ENCODE assay signal across 8 mouse cellular contexts in genomic region chr4:109437913-109438878, GRCm38 (mm10). TPM values are rescaled to one million over a fixed set of nuclear protein-coding genes. Genes with fewer than 3 reads are reported as not detected.
DNase-seq lines count a peak whose midpoint lies in the region; ATAC-seq and TF ChIP-seq lines count a peak whose summit lies in the region.

No protein-coding gene starts in this region.

- intact Hi-C loops in gastrocnemius, adult 2 months (cut with DNase I): loop anchor here (5.0 kb wide), 2 partner anchors 39 to 289 kb away; no protein-coding TSS in a partner anchor
- intact Hi-C loops in left cerebral cortex, postnatal 14 days (cut with DNase I): loop anchor here (5.0 kb wide), 1 partner anchor 584 kb away; no protein-coding TSS in a partner anchor

- H3K4me3 ChIP-seq in gastrocnemius, adult 2 months: no peak overlapping the region

- peak; percentile 39 for DNase-seq in right cerebral cortex, adult 18-20 months
- DNase-seq in right cerebral cortex, postnatal 36 days (ENCODE audit: low spot score in 2 of 2): no peak
- DNase-seq in cerebellum, postnatal 36 days: peak; percentile 65 to 68
- peak; percentile 72 for DNase-seq in gastrocnemius, adult 2 months
- DNase-seq in induced T-regulatory cell, adult 2 months (ENCODE audit: low read depth): peak; percentile 76
- peak; percentile 68 to 77 for DNase-seq in left cerebral cortex, postnatal 14 days (ENCODE audit: low spot score in 2 of 2)
- DNase-seq in right cerebral cortex, postnatal 14 days: peak; percentile 60

- no peak overlapping the region for H3K27ac ChIP-seq in gastrocnemius, adult 2 months

- peak; percentile 67 for ATAC-seq in megakaryocyte progenitor cell, adult 5-6 weeks (replicated peaks; ENCODE audit: poor library complexity)

- TF ChIP-seq CTCF in gastrocnemius, adult 2 months (IDR thresholded peaks at IDR 0.05): peak; percentile 85

RNA-seq across cellular contexts. Expression of gene Ttc39a, which starts 31.8 kb away (rescaled TPM):
- total RNA-seq in gastrocnemius, adult 2 months (2021): under 1 TPM in 1 of 2 experiments, not detected in 1; 0.15 TPM
- 1 to 10 TPM; 1.2 to 2.0 TPM for total RNA-seq in left cerebral cortex, postnatal 14 days (2021)
- 0.64 and 1.2 TPM in 2 replicates for total RNA-seq in megakaryocyte progenitor cell, adult 5-6 weeks (2015)
- total RNA-seq in megakaryocyte progenitor cell, adult 5-6 weeks (2017): 0.98 and 4.0 TPM in 2 replicates

RNA-seq across cellular contexts. Expression of gene Rnf11, which starts 46.3 kb away (rescaled TPM):
- 100 to 1,000 TPM; 134 to 137 TPM for total RNA-seq in gastrocnemius, adult 2 months (2021)
- total RNA-seq in left cerebral cortex, postnatal 14 days (2021): 100 to 1,000 TPM; 190 to 196 TPM
- 17.3 and 20.9 TPM in 2 replicates for total RNA-seq in megakaryocyte progenitor cell, adult 5-6 weeks (2015)
- 18.7 and 27.1 TPM in 2 replicates for total RNA-seq in megakaryocyte progenitor cell, adult 5-6 weeks (2017)

Comparison
In these comparisons a context has a peak if more than half of its experiments do, and no peak if none do; other contexts are left out.
1. DNase-seq: peak in right cerebral cortex, adult 18-20 months (single experiment), cerebellum, postnatal 36 days (2 of 2), gastrocnemius, adult 2 months (single experiment), induced T-regulatory cell, adult 2 months (single experiment), left cerebral cortex, postnatal 14 days (2 of 2) and right cerebral cortex, postnatal 14 days (single experiment); none in right cerebral cortex, postnatal 36 days (0 of 2).
2. RNA of gene Rnf11, which starts 46.3 kb away (total RNA-seq): 190 to 196 TPM in left cerebral cortex, postnatal 14 days and 134 to 137 TPM in gastrocnemius, adult 2 months; 17.3 to 27.1 TPM in megakaryocyte progenitor cell, adult 5-6 weeks; every median in the first group is over 4 times any median in the second.